Mouse (Mus musculus) brain, embryonic 14.5 days (tissue): ENCODE results near the gene Fbxl14.

Source experiments
- CTCF ChIP-seq: fragments of 200-500 bp; IDR thresholded peaks from 2 replicates; pipeline ENCODE4 v1.5.1; 2012; ENCODE audit warnings: inconsistent platforms, mild to moderate bottlenecking, moderate library complexity, borderline replicate concordance; ENCODE audit not compliant: insufficient read depth, insufficient read length; ENCODE audit errors: extremely low read depth
- POLR2A ChIP-seq: fragments of 200-500 bp; IDR thresholded peaks from 2 replicates; pipeline ENCODE4 v1.6.1; 2012; ENCODE audit warnings: mild to moderate bottlenecking, inconsistent platforms, borderline replicate concordance; ENCODE audit not compliant: poor library complexity, insufficient read depth, insufficient read length, severe bottlenecking; ENCODE audit errors: extremely low read depth

- TF ChIP-seq POLR2A, result no peak
- no peak for TF ChIP-seq CTCF
These were observed 33.5 kb upstream of the Fbxl14 start for GRCm38 (mm10) chr6:119445671-119446607.
